Mouse (Mus musculus) heart, embryonic 14.5 days (tissue): Measurements from ENCODE around the gene G6pc2. TPM values are rescaled to one million over a fixed set of nuclear protein-coding genes. Genes with fewer than 3 reads are reported as not detected.

ENCODE experiments used
- ATAC-seq: fragments of 200-750 bp; cut with Nextera tagmentation; 2 replicates; pipeline ENCODE4 v1.8.0; 2017; ENCODE audit warnings: low read depth, moderate TSS enrichment; ENCODE audit not compliant: insufficient number of reproducible peaks, insufficient read depth, low FRiP score
- H3K27ac ChIP-seq, 2 experiments: fragments of 200-500 bp in 1 of 2; fragments of 300-500 bp in 1 of 2; sonication (generic) in 1 of 2; replicated peaks in 1 of 2; 2 replicates each; pipeline ENCODE4 v1.5.1; 2012 to 2014; ENCODE audit warnings: low read depth in 2 of 2, low read length in 2 of 2, control low read depth in 1 of 2, mild to moderate bottlenecking in 1 of 2, mixed read lengths in 1 of 2; ENCODE audit not compliant: control insufficient read depth in 1 of 2, insufficient read depth in 1 of 2
- H3K27me3 ChIP-seq: fragments of 300-500 bp; sonication (generic); 2 replicates; pipeline ENCODE4 v1.6.1; 2014; ENCODE audit warnings: mild to moderate bottlenecking, low read length, control low read depth; ENCODE audit not compliant: control insufficient read depth, insufficient read depth
- H3K36me3 ChIP-seq: fragments of 300-500 bp; sonication (generic); 2 replicates; pipeline ENCODE4 v1.6.1; 2014; ENCODE audit warnings: mild to moderate bottlenecking, control low read depth, low read length, mixed read lengths; ENCODE audit not compliant: control insufficient read depth, insufficient read depth
- H3K4me1 ChIP-seq, 2 experiments: fragments of 200-500 bp in 1 of 2; fragments of 300-500 bp in 1 of 2; sonication (generic) in 1 of 2; 2 replicates each; pipeline ENCODE4 v1.6.1; 2012 to 2014; ENCODE audit warnings: low read length in 2 of 2, control low read depth in 1 of 2, mixed read lengths in 1 of 2; ENCODE audit not compliant: control insufficient read depth in 2 of 2, insufficient read depth in 2 of 2
- H3K4me2 ChIP-seq: fragments of 300-500 bp; sonication (generic); 2 replicates; pipeline ENCODE4 v1.6.1; 2014; ENCODE audit warnings: mild to moderate bottlenecking, low read length
- H3K4me3 ChIP-seq, 2 experiments: fragments of 200-500 bp in 1 of 2; fragments of 300-500 bp in 1 of 2; sonication (generic) in 1 of 2; 2 replicates each; pipeline ENCODE4 v1.5.1; 2012 to 2014; ENCODE audit warnings: low read length in 2 of 2, mild to moderate bottlenecking in 2 of 2, control low read depth in 1 of 2, low read depth in 1 of 2, moderate library complexity in 1 of 2; ENCODE audit not compliant: control insufficient read depth in 1 of 2, insufficient read depth in 1 of 2
- H3K9ac ChIP-seq: fragments of 300-500 bp; sonication (generic); 2 replicates; pipeline ENCODE4 v1.6.1; 2014; ENCODE audit warnings: mild to moderate bottlenecking, low read length
- H3K9me3 ChIP-seq: fragments of 300-500 bp; sonication (generic); 2 replicates; pipeline ENCODE4 v1.6.1; 2016; ENCODE audit warnings: low read length, control low read depth; ENCODE audit not compliant: control insufficient read depth
- WGBS: fragments of 180-500 bp; shearing (Covaris S2); extraction: QIAGEN DNeasy Blood & Tissue Kit; methylation state at CpG from one replicate; pipeline ENCODE4 v1.1.7; 2014; 5-methylcytosine and 5-hydroxymethylcytosine counted together
- polyA plus RNA-seq: library from polyadenylated mRNA; unstranded; fragments of >200 nt; fragmentation: Nextera tagmentation; extraction: Ambion mirVana; gene quantifications from 2 replicates; pipeline ENCODE4 v1.2.1, GENCODE M21; 2014

G6pc2 gene
- polyA plus RNA-seq, 1 experiment from 2014 or later, result not detected

- no peaks in the 10 kb centered on the region for H3K36me3 ChIP-seq
- 55% methylated on average over 5 of the region's 5 CpGs for WGBS
- H3K27ac ChIP-seq, result peak overlapping the region in 1 of 2 experiments; percentile 62; a peak in 3 of 4 replicates
- peaks cover 0 to 3% of the 10 kb centered on the region in 2 experiments; a peak in 1 of 4 replicates for H3K4me1 ChIP-seq
- no peaks in the 10 kb centered on the region for H3K27me3 ChIP-seq
- no peaks in the 10 kb centered on the region for H3K9me3 ChIP-seq
- H3K9ac ChIP-seq, result no peak overlapping the region
- H3K4me3 ChIP-seq, result no peak overlapping the region
- H3K4me2 ChIP-seq, result no peak overlapping the region
- no peak for ATAC-seq
Measured at GRCm38 (mm10) chr2:69221868-69222416, 11.1 kb downstream of the G6pc2 start.

- Histone ChIP-seq H3K4me3 (no peak overlapping the region), H3K4me1 (peaks cover 0 to 3% of the 10 kb centered on the region in 2 experiments; a peak in 1 of 4 replicates), H3K36me3 (no peaks in the 10 kb centered on the region), H3K27me3 (no peaks in the 10 kb centered on the region), H3K27ac (no peak overlapping the region), H3K9me3 (no peaks in the 10 kb centered on the region), H3K9ac (no peak overlapping the region), H3K4me2 (no peak overlapping the region)
- WGBS, result 86% methylated on average over 10 of the region's 10 CpGs
- no peak for ATAC-seq
Measured at GRCm38 (mm10) chr2:69222815-69223214, 11.9 kb downstream of the G6pc2 start.

GRCm38 (mm10) chr2:69224724-69225123, 13.9 kb downstream of the G6pc2 start:
- Histone ChIP-seq H3K9ac (no peak overlapping the region), H3K27ac (no peak overlapping the region), H3K4me1 (peaks cover 0 to 3% of the 10 kb centered on the region in 2 experiments; a peak in 1 of 4 replicates), H3K27me3 (no peaks in the 10 kb centered on the region), H3K4me3 (no peak overlapping the region), H3K4me2 (no peak overlapping the region), H3K36me3 (no peaks in the 10 kb centered on the region), H3K9me3 (no peaks in the 10 kb centered on the region)
- no peak for ATAC-seq
- WGBS, result 49% methylated on average over 2 of the region's 2 CpGs

- whole genome bisulfite sequencing, result 87% methylated on average over 9 of the region's 9 CpGs
- Histone ChIP-seq H3K27ac (no peak overlapping the region), H3K9ac (no peak overlapping the region), H3K27me3 (no peaks in the 10 kb centered on the region), H3K9me3 (no peaks in the 10 kb centered on the region), H3K4me2 (no peak overlapping the region), H3K4me3 (no peak overlapping the region), H3K36me3 (no peaks in the 10 kb centered on the region), H3K4me1 (peaks cover 0 to 3% of the 10 kb centered on the region in 2 experiments; a peak in 1 of 4 replicates)
- ATAC-seq, result no peak
Measured at GRCm38 (mm10) chr2:69226876-69227275, 16.0 kb downstream of the G6pc2 start.

GRCm38 (mm10) chr2:69228635-69229034, 17.8 kb downstream of the G6pc2 start:
- 90% methylated on average over 6 of the region's 6 CpGs for WGBS
- no peaks in the 10 kb centered on the region for H3K36me3 ChIP-seq
- no peaks in the 10 kb centered on the region for H3K27me3 ChIP-seq
- no peak overlapping the region for H3K4me3 ChIP-seq
- H3K4me1 ChIP-seq, result no peaks in the 10 kb centered on the region
- H3K4me2 ChIP-seq, result no peak overlapping the region
- no peak overlapping the region for H3K27ac ChIP-seq
- no peak overlapping the region for H3K9ac ChIP-seq
- H3K9me3 ChIP-seq, result no peaks in the 10 kb centered on the region
- ATAC-seq, result no peak

DNA sequence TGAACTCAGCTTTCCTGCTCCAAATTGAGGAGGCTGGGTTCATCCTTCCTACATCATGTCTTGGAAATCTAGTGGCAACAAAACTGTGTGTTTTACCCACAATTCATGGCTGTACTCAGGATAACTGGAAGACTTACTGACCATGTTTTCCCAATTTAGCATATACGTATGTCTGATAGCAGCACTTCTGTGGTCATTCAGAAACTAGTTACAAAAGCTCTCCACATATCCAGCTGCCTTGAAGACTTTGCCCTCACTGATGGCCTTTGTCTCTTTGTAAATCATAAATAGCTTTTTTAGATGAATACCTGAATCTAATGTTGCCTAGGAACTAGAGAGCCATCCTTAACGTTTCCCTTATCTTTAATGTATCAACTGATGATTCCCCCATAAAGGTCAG, 19.3 kb downstream of the G6pc2 start:
- H3K36me3 ChIP-seq, result no peaks in the 10 kb centered on the region
- ATAC-seq, result no peak

DNA sequence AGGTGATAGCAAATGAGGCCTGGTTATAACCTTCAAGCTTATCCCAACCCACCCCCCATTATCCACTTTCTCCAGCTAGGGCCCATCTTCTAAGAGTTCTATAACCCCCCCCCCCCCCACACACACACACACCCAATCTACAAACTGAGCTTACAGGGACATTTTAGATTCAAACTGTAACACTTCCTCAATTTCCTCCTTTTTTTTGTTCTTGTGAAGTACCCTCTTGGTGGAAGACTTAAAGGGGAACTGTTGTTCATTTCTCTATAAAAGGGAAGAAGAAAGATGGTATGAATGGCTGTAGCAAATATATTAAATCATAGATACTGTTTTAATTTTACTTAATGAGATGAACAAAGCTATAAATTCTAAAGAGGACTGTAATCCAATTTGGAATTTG, 21.2 kb downstream of the G6pc2 start:
- Histone ChIP-seq H3K9ac (no peak overlapping the region), H3K4me1 (no peaks in the 10 kb centered on the region), H3K27me3 (no peaks in the 10 kb centered on the region), H3K36me3 (no peaks in the 10 kb centered on the region), H3K4me2 (no peak overlapping the region), H3K4me3 (no peak overlapping the region), H3K9me3 (no peaks in the 10 kb centered on the region), H3K27ac (no peak overlapping the region)
- no peak for ATAC-seq

More for the DNA sequence above, 19.3 kb downstream of the G6pc2 start:
- H3K4me3 ChIP-seq, result no peak overlapping the region
- H3K9ac ChIP-seq, result no peak overlapping the region
- H3K4me2 ChIP-seq, result no peak overlapping the region
- WGBS, result 81% methylated on average over 2 of the region's 2 CpGs
- no peaks in the 10 kb centered on the region for H3K9me3 ChIP-seq
- no peaks in the 10 kb centered on the region for H3K27me3 ChIP-seq
- no peak overlapping the region for H3K27ac ChIP-seq
- H3K4me1 ChIP-seq, result no peaks in the 10 kb centered on the region
